Mouse (Mus musculus) CD4-positive, CD25-positive, alpha-beta regulatory T cell, adult 4 months (primary cell): ENCODE measurements around the gene Gpbp1. TPM values are rescaled to one million over a fixed set of nuclear protein-coding genes. Genes with fewer than 3 reads are reported as not detected.

Experiments
- ATAC-seq: one replicate; pipeline ENCODE4 v1.8.0; 2017
- polyA plus RNA-seq, 2 experiments: library from polyadenylated mRNA; unstranded; fragments of 100-300 nt; shearing (Covaris generic); gene quantifications; one replicate each; pipeline ENCODE4 v1.2.1; 2017

Gpbp1 gene
- polyA plus RNA-seq: 100 to 1,000 TPM; 162 to 171 TPM

DNA sequence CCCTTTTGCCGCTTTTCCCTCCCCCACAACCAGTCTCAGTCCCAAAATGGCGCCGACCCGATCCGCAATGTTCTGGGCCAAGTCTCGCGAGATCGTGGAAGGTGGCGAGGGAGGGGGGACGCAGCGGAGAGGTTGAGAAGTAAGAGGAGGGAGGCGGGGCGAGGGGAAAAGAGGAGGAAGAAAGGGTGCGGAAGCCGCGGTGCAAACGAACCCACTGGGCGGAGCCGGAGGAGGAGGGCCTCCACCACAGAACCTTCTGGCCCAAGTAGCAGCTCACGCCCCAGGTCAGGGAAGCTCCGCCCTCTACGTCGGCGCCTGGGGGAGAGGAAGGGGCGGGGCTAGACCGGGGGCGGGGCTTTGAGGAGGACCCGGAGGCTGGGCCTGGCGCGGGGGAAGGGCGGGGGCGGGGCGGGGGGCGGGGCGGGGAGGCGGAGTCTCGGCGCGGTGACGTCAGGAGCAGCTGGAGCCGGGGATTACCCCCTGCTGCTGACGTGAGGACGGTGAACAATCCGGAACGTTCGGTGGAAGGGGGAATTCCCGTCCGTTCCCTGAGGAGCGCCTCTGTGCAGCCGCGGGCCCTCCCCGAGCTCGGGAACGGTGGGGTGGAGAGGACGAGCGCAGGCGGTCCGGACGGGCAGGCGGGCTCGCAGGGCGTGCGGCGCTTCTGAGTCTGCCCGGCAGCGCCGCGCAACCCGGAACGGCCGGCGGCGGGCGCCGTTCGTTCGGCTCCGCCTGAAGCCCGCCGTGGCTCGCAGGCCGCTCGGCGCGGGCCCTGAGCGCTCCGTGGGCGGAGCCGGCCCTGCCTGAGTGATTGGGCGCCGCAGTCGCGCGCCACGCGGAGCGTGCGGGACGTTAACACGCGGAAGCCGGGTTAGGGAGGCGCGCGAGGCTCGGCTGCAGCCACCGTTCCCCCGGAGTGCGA, at the start of gene Gpbp1:
Gene Gpbp1, minus strand, starts transcription at position 310 of the 922 bp plus-strand sequence.
- peak; percentile 89 for ATAC-seq

DNA sequence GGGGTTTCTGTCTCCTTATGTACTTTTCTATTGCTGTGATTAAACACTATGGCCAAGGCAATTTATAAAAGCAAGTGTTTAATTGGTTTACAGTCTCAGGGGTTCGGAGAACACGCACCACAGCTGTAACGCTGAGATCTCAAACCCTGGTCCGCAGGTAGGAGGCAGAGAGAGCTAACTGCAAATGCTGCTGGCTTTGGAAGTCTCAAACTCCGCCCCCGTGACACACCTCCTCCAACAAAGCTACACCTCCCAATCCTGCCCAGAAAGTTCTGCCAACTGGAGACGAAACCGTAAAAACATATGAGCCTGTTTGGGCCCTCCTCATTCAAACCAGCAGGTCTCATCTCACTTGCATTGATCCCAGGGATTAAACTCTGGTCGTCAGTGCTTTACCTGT, 47.8 kb upstream of the Gpbp1 start:
- ATAC-seq: no peak

DNA sequence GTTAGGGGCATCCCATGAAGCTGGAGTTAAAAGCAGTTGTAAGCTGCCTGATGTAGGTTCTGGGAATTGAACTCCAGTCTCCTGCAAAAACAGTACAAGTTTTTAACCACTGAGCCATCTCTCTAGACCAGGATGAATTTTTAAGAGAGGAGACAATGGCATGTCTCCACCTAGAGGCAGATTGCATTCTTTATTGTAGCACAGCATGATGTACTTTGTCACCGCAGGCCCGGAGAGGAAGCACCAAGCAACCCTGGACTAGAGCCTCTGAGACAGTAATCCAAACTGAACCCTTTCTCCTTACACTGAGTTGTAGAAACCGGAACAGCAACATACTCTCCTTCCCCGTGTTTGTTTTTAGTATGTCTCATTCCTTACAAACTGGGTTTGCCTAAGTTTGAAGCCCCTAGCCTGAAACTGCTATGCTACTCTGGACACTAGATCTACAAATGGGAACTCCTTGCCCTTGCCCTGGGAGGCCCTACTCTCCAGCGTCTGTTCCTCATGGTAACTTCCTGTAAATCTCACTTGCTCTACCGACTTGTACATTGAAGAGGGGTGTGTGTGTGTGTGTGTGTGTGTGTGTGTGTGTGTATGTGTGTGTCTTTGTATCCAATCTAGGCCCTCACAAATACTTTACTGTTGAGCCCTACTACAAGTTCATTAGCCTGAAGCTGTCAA, 46.4 kb upstream of the Gpbp1 start:
- ATAC-seq: no peak

DNA sequence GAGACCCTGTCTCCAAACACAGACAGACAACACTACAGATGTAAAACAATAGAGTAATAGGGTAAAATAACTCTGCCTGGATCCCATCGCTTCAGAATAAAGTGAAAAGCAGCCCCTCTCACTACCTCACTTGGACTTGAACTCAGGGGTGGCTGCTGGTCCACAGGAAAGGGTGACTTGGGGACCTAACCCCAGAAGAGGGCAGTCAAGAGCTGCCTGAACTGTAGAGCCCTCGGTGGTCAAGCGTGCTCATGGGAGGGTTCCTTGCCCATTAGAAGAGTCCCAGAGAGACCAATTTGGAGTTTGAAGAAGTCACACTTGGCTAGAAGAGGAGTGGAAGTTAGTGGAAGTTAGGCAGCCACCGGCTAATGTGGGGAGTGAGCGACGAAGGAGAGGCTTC, 44.2 kb upstream of the Gpbp1 start:
- no peak for ATAC-seq

DNA sequence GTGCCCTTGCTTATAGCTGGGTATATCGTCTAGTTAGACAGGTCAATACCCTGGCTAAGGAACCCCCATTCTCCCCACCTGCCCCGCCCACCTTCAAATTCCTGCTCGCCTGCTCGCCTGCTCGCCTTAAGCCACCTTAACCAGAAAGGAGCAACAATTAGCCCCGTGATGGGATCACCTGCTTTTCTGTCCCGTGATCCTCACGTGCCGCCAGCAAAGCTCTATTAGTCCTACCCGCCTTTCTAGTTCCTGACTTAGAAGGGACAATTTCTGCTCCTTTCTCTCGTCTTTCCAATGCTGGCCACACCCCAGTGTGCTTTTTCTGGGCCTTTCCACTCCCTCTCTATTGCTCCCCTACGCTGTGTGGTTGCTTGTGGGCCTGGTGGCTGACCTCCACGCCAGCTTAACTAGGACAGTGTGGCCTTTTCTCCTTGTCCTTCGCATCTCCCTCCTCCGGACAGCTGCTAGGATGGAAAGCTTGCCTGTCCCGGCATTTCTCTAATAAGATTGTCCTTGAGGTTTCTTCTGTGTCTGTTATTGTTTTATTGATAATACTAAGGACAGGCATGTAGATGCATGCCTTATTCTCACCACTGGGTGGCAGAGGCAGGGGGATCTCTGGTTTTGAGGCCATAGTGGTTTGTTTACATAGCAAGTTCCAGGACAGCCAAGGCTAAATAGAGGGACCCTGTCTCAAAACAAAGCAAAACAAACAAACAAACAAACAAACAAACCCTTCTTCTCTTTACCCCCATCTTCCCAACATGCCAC, 42.5 kb upstream of the Gpbp1 start:
- ATAC-seq: no peak

DNA sequence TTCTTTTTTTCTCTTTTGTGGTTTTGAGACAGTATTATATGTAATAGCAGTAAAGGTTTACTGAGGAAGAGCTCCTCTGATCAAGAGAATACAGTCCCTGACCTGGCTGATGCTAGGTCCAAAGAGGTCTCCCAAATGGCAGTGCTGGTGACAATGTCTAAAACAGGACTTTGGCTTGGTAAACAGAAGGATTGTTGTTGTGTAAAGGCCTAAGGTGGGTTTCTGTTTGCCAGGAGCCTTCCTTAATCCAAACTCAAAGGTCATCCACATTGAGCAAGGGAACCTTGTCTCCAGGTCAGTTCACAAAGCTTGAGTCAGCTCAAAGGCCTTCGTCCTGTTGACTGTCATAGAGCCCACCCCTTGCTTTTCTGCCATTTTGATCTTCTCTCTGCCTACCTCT, 41.8 kb upstream of the Gpbp1 start:
- no peak for ATAC-seq

DNA sequence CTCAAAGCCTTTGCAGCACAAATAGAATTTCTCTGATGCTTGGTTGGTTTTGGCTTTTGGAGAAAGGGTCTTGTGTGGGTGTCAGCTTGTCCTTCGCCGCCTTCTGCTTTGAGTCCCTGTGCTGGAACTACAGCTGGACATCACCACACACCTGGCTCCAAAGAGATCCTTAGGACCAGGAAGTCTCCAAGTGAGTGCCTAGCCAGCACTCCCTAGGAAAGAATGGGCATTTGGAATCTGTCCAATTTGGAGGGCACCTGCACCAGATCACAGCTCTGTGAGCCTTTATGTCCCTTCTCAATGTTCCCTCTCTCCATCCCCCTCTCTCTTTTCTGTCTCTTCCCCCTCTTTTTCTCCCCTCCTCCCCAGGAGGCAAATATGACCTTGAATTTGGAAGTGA, 34.4 kb upstream of the Gpbp1 start:
- no peak for ATAC-seq

DNA sequence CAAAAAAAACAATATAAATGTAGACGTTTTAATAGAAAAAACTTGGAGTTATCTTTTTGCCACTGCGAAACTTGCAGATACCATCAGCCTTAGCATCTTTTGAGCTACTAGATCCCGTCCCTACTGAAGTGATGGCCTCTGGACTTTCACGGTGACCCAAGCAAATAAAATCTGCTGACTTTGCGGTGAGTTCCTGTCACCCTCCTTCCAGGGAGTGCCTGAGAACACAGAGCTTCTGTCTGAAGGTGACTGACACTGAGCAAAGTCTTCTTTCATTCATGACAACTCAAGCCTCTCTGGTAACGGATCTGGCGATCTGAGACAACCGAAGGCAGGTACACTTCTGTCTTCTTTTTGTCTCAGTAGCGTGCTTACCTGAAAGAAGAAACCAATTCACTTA, 32.4 kb upstream of the Gpbp1 start:
- no peak for ATAC-seq

DNA sequence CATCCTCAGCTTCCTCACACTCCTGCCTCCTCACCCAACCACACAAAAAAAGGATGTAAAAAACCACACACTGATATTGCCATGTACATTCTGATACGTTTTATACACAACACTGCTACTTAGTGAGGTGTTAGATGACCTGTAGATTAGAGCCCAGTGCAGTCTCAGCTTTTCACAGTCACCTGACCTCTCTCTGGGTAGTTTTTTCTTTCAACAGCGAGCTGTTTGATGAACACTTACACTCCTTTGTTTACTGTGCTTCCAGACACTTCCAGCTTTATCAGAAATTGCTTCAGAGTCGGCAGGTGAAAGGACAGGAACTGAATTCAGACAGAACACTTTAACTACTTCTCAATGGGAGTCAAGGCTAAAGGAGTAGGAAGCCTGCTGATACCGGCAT, 30.5 kb upstream of the Gpbp1 start:
- no peak for ATAC-seq

DNA sequence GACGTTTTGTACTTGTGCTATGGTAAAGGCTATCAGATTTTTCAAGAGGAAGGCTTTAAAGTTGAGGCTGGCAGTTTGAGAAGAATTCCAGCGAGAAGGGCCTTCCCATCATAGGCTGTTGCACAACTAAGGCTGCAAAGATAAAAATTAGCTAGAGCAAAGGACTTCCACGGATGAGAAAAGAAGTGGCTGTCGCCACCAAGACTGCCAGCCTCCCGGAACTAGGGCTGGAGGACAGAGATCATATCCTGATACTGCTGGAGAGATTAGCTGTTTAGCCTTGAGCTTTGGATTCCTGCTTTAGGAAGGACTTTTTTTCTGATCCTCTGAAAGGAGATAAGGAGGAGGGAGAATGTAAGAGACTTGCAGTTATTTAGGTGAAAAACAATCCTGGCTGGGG, 28.4 kb upstream of the Gpbp1 start:
- ATAC-seq: no peak

DNA sequence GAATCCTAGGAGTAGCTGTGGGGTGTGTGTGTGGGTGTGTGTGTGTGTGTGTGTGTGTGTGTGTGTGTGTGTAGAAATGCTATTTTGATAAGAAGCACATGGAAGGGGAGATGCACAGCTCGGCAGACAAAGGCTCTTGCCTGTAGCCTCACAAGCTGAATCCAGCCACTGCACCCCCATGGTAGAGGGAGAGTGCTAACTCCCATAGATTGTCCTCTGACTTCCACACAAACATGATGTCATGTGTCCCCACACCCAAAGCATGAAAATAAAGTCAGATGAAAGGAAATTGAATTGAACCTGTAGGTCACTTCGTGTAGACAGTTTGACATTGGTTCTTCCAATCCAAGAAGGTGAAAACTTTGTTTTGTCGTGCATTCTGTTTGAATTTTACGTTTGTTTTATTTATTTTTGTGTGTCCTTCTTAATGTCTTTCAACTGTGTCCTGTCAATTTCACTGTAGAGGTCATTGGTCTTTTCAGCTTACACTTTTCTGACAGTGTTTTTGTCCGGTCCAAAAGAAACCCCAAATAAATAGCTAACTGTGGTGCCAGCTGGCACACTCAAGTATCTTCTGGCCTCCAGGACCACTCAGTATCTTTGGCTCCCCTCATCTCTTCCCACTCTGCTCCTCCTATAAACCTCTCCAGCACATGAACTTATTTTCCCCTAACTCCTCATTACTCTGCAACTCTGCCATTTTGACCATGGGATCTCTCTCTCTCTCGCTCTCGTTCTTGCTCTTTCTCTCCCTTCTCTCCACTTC, 26.7 kb upstream of the Gpbp1 start:
- ATAC-seq: no peak

DNA sequence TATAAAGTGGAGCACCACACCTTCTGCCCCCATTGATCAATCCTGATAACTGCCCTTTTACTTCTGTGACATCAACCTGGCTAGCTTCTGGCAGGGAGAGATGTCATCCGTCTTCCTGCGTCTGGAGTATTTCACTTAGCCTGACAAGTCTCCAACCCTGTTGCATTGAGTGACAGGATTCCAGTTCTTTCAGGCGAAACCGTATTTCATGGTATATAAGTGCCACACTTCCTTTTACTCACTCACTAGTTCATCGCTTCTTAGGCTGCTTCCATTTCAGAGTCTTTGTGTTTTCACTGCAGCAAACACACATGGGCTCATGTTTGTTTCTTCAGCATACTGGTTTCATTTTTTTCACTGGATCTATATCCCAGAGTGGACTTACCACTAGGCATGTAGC, 19.5 kb upstream of the Gpbp1 start:
- no peak for ATAC-seq

DNA sequence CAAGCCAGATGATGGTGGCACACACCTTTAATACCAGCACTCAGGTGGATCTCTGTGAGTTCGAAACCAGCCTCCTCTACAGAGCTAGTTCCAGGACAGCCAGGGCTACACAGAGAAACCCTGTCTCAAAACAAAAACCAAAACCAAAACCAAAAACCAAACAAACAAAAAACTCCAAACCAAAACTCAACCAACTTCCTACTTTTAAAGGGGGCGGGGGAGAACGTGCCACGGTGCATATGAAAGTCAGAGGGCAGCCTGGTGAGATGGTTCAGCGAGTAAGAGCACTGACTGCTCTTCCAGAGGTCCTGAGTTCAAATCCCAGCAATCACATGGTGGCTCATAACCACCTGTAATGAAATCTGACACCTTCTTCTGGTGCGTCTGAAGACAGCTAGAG, 18.7 kb upstream of the Gpbp1 start:
- no peak for ATAC-seq

DNA sequence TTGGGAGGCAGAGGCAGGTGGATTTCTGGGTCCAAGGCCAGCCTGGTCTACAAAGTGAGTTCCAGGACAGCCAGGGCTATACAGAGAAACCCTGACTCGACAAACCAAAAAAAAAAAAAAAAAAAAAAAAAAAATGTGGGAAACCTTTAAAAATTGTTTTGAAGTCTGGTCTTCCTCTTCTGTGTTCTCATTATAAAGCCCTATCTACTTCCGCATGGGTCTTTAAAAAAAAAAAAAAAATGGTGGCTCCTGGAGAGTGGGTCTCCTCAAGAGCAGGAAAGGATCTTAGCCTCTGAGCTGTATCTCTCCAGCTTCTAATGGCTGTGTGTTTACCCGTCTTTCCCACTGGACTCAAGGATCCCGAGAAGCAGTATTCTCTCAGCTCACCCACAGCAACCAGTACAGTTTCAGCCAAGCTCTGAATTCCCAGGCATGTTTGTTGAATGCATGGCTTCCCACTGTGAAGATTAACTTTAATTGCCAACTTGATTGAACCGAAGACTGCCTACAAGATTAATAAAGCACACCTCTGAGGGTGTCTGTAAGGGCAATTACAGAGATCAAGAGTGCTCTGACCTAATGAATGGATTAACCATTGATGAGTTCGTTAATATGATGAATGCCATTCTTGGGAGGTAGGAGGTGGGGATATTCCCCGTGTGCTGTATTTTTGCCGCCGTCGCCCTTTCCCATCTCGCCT, 4.6 kb upstream of the Gpbp1 start:
- no peak for ATAC-seq

DNA sequence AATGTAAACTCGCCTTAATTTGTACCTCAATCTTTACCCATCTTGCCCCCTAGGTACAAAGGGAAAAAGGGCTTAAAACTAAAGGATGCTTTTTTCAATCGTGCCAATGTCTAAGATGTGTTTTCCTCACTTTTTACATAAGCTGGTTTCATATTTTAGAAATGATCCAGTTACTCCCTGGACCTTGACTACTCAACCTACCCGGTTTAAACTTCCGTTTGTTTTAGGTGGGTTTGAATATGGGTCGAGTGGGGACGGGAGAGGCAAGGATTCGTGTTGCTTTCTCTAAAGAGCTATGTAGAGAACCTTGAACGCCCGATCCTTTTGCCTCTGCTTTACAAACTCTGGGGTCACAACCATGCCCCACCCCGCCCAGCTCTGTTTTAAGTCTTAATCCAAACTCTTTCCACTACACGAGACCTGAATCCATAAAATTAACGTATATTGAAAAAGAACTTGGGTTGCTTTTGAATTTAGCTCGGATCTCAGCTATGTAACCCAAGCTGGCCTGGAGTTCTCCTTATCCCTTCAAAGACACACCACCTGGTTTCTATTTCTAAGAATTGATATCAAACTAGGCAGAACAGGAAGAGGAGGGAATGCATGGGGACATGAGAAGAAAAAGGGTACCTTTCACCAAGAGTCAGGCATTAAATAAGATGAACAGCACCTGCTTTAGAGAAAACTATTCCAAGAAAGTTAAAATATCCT, 1.3 kb upstream of the Gpbp1 start:
- ATAC-seq: no peak

DNA sequence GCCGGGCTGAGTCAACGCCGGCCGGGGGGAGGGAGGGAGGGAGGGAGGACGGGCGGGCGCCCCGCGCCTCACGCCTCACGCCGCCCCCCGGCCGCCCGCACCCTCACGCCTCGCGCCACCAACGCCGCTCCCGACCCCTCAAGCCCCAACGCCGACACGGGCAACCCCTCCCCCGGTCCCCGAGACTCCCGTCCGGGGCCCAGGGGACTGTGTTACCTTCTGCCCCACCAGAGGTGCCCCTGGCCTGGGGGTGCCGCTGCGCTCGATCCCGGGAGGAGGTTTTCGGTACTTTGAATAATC, 459 bp downstream of the Gpbp1 start:
- no peak for ATAC-seq

DNA sequence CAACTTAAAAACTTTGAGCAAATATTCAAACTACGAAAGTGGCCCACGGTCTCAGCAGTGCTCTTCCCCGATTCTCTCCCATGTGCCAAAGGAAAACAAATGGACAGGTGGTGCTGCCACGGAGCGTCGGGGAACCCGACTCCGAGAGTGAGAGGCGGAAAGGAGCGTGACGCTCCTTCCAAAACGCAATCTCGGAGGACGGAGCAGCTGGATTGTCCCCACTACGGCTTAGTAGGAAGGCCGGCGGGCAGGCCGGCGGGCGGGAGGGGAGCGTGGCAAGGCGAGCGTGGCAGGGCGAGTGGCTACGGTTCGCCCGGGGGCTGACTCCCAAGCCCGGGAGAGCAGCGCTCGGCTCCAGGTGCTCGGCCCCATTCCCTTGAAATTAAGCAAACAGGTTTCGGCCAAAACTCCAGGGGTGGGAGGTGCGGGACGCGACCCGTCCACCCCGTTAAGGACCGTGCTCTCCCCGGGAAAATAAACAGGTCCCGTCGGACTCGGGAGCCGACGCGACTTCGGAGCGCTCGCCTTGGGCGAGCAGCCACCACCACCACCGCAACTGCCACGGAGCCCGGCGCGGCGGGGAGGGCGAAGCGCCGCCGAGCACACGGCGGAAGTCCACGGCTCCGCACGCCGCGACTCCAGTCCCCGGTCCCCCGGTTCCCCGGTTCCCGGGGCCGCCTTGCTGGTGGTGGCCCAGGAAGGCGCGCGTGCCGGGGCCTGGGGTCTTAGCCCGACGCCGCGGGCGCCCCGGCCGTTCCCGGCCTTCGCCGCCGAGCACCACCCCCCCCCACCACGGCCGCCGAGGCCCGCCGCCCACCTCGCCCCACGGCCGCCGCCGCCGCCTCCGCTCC, 1.0 kb downstream of the Gpbp1 start:
- ATAC-seq: no peak

DNA sequence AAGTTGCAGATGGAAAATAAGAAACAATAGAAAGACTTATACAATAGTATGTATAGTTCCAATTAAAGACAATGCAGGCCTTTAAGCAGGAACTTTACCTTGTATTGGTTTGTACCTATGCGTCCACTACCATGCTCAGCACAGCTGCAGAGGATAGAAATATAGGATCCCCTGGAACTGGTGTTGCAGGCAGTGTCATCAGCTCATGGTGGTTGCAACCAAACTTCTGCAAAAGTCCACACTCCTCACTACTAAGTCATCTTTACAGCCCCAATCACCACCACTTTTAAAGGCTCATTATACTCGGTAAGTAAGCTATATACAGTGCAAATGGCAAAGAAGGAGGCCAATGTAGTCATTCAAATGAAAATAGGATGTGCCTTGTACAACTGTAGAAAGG, 12.2 kb downstream of the Gpbp1 start:
- no peak for ATAC-seq

DNA sequence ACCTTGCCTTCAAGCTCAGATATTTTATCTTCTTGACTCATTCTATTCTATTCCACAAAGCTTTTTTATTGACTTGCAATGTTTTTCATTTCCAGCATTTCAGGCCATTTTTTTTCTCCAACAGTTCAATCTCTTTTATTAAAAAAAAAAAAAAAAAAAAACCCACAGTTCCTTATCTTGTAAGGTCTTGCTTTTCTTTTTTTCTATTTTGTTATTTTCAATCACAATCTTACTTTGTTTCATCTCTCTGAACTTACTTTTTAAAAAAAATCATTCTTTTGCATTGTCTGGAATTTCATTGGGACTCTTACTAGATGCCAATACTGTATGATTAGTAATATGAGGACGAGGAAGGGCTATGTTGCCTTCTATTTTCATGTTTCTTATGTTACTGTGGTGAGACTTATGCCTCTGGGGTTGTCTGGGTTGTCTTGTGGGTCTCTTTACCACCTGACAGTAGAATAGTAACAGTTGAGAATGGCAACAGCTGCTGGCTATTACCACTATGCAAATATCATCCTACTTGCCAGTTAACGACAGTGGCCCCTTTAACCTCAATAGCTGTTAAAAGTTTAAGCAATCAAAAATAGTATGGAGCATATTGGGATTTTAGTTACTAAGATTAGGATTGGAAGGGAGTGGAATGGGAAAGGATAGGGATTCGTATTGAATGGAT, 19.2 kb downstream of the Gpbp1 start:
- no peak for ATAC-seq

DNA sequence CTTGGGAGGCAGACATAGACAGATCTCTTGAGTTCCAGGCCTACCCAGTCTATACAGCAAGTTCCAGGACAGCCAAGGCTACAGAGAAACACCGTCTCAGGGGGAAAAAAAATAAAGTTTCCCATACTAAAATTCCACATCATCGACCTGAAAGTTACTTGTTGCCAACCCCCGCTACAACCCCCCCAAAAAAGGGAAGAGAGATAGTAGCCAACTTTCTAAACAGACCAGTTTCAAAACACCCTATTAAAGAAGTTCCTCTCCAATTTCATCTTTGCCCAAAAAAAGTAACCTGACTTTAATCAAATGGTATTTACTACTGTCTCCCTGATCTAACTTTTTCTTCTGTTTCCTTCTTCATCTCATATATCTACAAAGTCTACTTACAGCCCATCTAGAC, 22.6 kb downstream of the Gpbp1 start:
- ATAC-seq: no peak
